Mouse (Mus musculus) CH12.LX (cell line): Measurements from ENCODE around the gene Gm29666.

ENCODE experiments used
- BHLHE40 ChIP-seq: IDR thresholded peaks from 2 replicates; pipeline ENCODE4 v1.6.1; 2011; ENCODE audit warnings: mild to moderate bottlenecking, low read depth, low read length, improper control_type of control experiment
- CTCF ChIP-seq, 2 experiments: IDR thresholded peaks in 1 of 2; conservative IDR thresholded peaks in 1 of 2; 2 replicates each; pipeline ENCODE4 v1.5.1; 2011 to 2012; ENCODE audit warnings: low read depth in 2 of 2, low read length in 2 of 2, improper control_type of control experiment in 1 of 2, inconsistent platforms in 1 of 2, mild to moderate bottlenecking in 1 of 2, moderate library complexity in 1 of 2
- EP300 ChIP-seq: IDR thresholded peaks from 2 replicates; pipeline ENCODE4 v1.6.1; 2011; ENCODE audit warnings: low read length, improper control_type of control experiment
- ETS1 ChIP-seq: conservative IDR thresholded peaks from 2 replicates; pipeline ENCODE4 v1.6.1; 2012; ENCODE audit warnings: low read depth, mild to moderate bottlenecking, inconsistent platforms, low read length, improper control_type of control experiment, moderate library complexity
- HCFC1 ChIP-seq: IDR thresholded peaks from 2 replicates; pipeline ENCODE4 v1.6.1; 2012; ENCODE audit warnings: low read depth, mild to moderate bottlenecking, inconsistent platforms, low read length, improper control_type of control experiment
- MEF2A ChIP-seq: IDR thresholded peaks from 2 replicates; pipeline ENCODE4 v1.6.1; 2014; ENCODE audit warnings: low read depth, mild to moderate bottlenecking, inconsistent platforms, low read length, improper control_type of control experiment, borderline replicate concordance
- POLR2A ChIP-seq: IDR thresholded peaks from 2 replicates; pipeline ENCODE4 v1.6.1; 2011; ENCODE audit warnings: low read depth, mild to moderate bottlenecking, improper control_type of control experiment, low read length
- ZKSCAN1 ChIP-seq: IDR thresholded peaks from 2 replicates; pipeline ENCODE4 v1.6.1; 2012; ENCODE audit warnings: low read depth, inconsistent platforms, low read length, improper control_type of control experiment, borderline replicate concordance

GRCm38 (mm10) chr15:84932351-84932750 lies 12.5 kb upstream of the Gm29666 start:
- no peak for TF ChIP-seq POLR2A
- no peak for TF ChIP-seq CTCF (conservative IDR thresholded peaks at IDR 0.05 in 1 of 2, IDR thresholded peaks at IDR 0.05 in 1 of 2; ENCODE audit: low read depth in 2 of 2, low read length in 2 of 2)
- no peak for TF ChIP-seq BHLHE40
- no peak for TF ChIP-seq HCFC1
- no peak for TF ChIP-seq ETS1
- no peak for TF ChIP-seq MEF2A
- no peak for TF ChIP-seq ZKSCAN1
- TF ChIP-seq EP300: no peak
